Mouse (Mus musculus) adrenal gland, postnatal 14 days (tissue): ENCODE results near the gene Tm9sf1. TPM values are rescaled to one million over a fixed set of nuclear protein-coding genes. Genes with fewer than 3 reads are reported as not detected.

Experiments used
- DNase-seq: peaks from one replicate; pipeline ENCODE4 v3.0.0; 2021; ENCODE audit warnings: mixed read lengths
- long read RNA-seq, 2 experiments: library from polyadenylated mRNA; stranded (forward); transcript quantifications; one replicate each; pipeline ENCODE4 v2.0.0; 2021
- total RNA-seq: library from RNA; stranded (reverse); gene quantifications from 2 replicates; pipeline ENCODE4 v1.2.3, GENCODE M21; 2021

The Tm9sf1 gene
- 68.4 and 78.5 TPM in 2 replicates for total RNA-seq
- long read RNA-seq, experiment 1, transcript Tm9sf1-201 (5 exons, 2,382 nt) = major isoform, 98 of 181 reads
- long read RNA-seq, experiment 1, transcript Tm9sf1-202 (6 exons, 2,164 nt) = minor isoform, 15 of 181 reads
- long read RNA-seq, experiment 1, transcript Tm9sf1-205 (6 exons, 2,517 nt) = minor isoform, 10 of 181 reads
- long read RNA-seq, experiment 1, partial matches to known transcripts = 12 of 181 reads
- long read RNA-seq, experiment 1, other reads (novel, unspliced or antisense) = 43 of 181 reads
- long read RNA-seq, experiment 2, transcript Tm9sf1-205 (6 exons, 2,517 nt) = minor isoform, 5 of 93 reads
- long read RNA-seq, experiment 2, transcript Tm9sf1-201 (5 exons, 2,382 nt) = major isoform, 59 of 93 reads
- long read RNA-seq, experiment 2, transcript Tm9sf1-206 (2 exons, 2,271 nt) = minor isoform, 6 of 93 reads
- long read RNA-seq, experiment 2, partial matches to known transcripts = 7 of 93 reads
- long read RNA-seq, experiment 2, other reads (novel, unspliced or antisense) = 13 of 93 reads

- DNase-seq = peak; percentile 90
These were observed at the start of gene Tm9sf1 for GRCm38 (mm10) chr14:55643060-55643907. Tm9sf1 (minus strand) TSS chr14:55643806.

GRCm38 (mm10) chr14:55689433-55689832 lies 45.8 kb upstream of the Tm9sf1 start:
- DNase-seq = no peak

GRCm38 (mm10) chr14:55682118-55682493 lies 38.5 kb upstream of the Tm9sf1 start:
- DNase-seq = no peak

GRCm38 (mm10) chr14:55681160-55682117 lies 37.8 kb upstream of the Tm9sf1 start, which contains the start of gene Tinf2:
Tinf2 (minus strand) TSS chr14:55681820.
- peak; percentile 95 for DNase-seq

GRCm38 (mm10) chr14:55677615-55678014 lies 34.0 kb upstream of the Tm9sf1 start:
- DNase-seq = no peak

- DNase-seq = no peak
These were observed 29.1 kb upstream of the Tm9sf1 start for GRCm38 (mm10) chr14:55672741-55673060.

GRCm38 (mm10) chr14:55671833-55672740 lies 28.5 kb upstream of the Tm9sf1 start, which contains the start of the genes Gmpr2 and Nedd8:
Gmpr2 (plus strand) TSS chr14:55671941.
Nedd8 (minus strand) TSS chr14:55672124.
- peak; percentile 93 for DNase-seq

GRCm38 (mm10) chr14:55671486-55671832 lies 27.9 kb upstream of the Tm9sf1 start:
- no peak for DNase-seq

GRCm38 (mm10) chr14:55660636-55661035 lies 17.0 kb upstream of the Tm9sf1 start:
- no peak for DNase-seq

- DNase-seq = peak; percentile 91
These were observed 16.5 kb upstream of the Tm9sf1 start, which contains the start of gene Mdp1 for GRCm38 (mm10) chr14:55659960-55660573. Mdp1 (minus strand) TSS chr14:55660508.

- peak; percentile 81 for DNase-seq
These were observed 14.4 kb upstream of the Tm9sf1 start for GRCm38 (mm10) chr14:55658011-55658410.

GRCm38 (mm10) chr14:55656935-55657334 lies 13.3 kb upstream of the Tm9sf1 start:
- DNase-seq = no peak

- no peak for DNase-seq
These were observed 7.9 kb upstream of the Tm9sf1 start for GRCm38 (mm10) chr14:55651528-55651927.

- no peak for DNase-seq
These were observed 6.3 kb upstream of the Tm9sf1 start, which contains the start of gene Tssk4 for GRCm38 (mm10) chr14:55649884-55650283. Tssk4 (plus strand) TSS chr14:55650184.

GRCm38 (mm10) chr14:55644261-55644888 lies 769 bp upstream of the Tm9sf1 start:
- peak; percentile 38 for DNase-seq

GRCm38 (mm10) chr14:55642679-55643059 lies 937 bp downstream of the Tm9sf1 start:
- no peak for DNase-seq

GRCm38 (mm10) chr14:55641291-55641690 lies 2.3 kb downstream of the Tm9sf1 start:
- DNase-seq = no peak

GRCm38 (mm10) chr14:55640816-55641215 lies 2.8 kb downstream of the Tm9sf1 start:
- no peak for DNase-seq

GRCm38 (mm10) chr14:55637795-55638194 lies 5.8 kb downstream of the Tm9sf1 start, which contains the start of gene Gm49378:
Gm49378 (minus strand) TSS chr14:55637895.
- DNase-seq = no peak
